Mouse (Mus musculus): Measurements from ENCODE around the gene Siah3.
A peak's percentile ranks its signal among the peaks of the same experiment; 100 is the strongest.
"Not testable (repeated sequence)": the region's sequence is repeated elsewhere in the genome, so short reads cannot be mapped to it uniquely, and the experiment has no call there.

The Siah3 gene

GRCm38 (mm10) chr14:75455743-75456421 lies at the start of gene Siah3:
Gene Siah3 (plus strand): TSS chr14:75455982.
- DNase-seq (ENCODE audit: low spot score), result no peak

DNA sequence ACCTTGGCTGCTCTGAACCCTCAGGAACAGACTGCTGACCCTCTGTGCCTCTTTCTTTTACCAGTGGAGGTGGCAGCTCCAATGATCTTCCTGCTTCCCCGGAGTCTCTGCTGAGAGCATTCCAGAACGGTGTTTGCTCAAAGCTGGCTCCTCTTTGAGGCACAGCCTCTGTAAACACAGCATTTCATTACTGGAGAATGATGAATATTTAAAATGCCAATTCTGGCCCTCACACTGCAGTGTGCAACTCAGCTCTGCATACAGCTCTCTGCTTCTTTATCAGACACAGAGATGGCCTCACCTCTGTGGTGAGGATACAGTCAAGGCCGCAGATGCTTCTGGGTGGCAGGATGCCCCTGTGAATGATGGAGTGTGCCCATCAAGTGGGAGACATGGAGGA lies 46.0 kb upstream of the Siah3 start:
- DNase-seq (ENCODE audit: low spot score), result no peak

DNA sequence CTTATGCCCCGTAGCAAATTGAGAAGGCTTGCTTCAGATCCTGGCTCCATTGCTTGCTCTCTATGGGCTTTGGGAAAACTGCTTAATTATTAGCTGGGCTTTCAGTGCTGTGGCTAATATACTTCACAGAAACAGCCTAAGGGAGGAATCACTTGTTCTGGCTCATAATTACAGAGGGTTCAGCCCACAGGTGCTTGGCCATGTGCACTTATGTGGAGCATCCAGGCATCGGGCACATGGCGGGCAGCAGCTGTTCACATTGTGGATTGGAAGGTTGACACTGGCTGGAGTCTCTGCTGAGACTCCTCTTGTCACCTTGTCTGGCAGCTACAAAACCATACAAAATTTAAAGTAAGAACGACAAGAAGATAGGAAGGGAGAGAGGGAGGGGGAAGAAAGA lies 45.4 kb upstream of the Siah3 start:
- DNase-seq (ENCODE audit: low spot score), result no peak

- no peak for DNase-seq (ENCODE audit: low spot score)
Observed at GRCm38 (mm10) chr14:75418721-75419120, 37.1 kb upstream of the Siah3 start.

DNA sequence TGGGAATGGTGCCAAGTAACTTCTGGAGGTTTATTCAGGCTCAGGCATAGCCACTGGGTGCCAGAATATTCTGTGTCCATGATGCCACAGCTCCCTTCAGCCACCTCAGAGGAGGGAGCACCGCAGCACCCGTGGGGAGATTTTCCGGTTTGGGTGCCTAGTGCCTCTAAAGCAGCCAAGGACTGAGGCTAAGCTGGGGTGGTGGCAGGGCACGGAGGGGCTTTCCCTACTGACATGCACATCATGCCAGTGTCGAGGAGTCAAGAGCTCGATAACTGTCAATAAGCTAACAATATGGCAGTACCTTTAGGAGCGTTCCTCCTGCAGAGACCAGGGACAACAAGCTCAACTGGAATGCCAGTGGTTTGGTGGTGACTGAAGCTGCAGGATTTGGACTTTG lies 35.9 kb upstream of the Siah3 start:
- no peak for DNase-seq (ENCODE audit: low spot score)

GRCm38 (mm10) chr14:75420811-75421210 lies 35.0 kb upstream of the Siah3 start:
- DNase-seq (ENCODE audit: low spot score), result no peak

GRCm38 (mm10) chr14:75431173-75431786 lies 24.5 kb upstream of the Siah3 start:
- DNase-seq (ENCODE audit: low spot score), result no peak

GRCm38 (mm10) chr14:75432850-75433249 lies 22.9 kb upstream of the Siah3 start:
- DNase-seq (ENCODE audit: low spot score), result no peak

GRCm38 (mm10) chr14:75434576-75434975 lies 21.2 kb upstream of the Siah3 start:
- no peak for DNase-seq (ENCODE audit: low spot score)

DNA sequence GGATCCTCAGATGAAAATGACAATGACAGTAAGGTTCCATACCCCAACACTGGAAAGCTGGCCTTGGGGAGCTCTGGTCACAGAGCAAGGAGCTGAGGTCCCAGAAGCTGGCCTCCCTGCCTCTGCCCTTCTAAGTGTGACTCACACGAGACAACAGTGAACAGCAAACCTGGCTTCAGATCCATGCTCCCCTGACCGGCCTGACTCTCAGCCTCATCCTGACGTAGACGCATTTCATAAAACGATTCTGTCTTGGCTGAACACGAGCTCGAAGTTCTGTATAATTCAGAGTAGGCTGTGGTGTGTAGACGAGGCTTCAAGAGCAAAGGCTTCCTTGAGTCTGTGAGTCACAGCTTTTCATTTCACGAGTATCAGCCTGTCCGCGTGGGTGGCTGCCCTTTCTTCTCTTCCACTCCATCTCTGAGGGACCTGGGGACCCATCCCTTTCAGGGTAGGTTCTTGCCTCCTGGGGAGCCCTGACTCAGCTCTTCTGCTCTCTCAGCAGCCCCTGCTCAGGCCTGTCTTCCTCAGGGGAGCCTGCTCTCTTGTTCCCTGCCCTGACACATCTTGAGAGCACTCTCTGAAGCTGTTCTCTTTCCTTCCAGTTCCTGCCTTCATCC lies 11.2 kb upstream of the Siah3 start:
- no peak for DNase-seq (ENCODE audit: low spot score)

DNA sequence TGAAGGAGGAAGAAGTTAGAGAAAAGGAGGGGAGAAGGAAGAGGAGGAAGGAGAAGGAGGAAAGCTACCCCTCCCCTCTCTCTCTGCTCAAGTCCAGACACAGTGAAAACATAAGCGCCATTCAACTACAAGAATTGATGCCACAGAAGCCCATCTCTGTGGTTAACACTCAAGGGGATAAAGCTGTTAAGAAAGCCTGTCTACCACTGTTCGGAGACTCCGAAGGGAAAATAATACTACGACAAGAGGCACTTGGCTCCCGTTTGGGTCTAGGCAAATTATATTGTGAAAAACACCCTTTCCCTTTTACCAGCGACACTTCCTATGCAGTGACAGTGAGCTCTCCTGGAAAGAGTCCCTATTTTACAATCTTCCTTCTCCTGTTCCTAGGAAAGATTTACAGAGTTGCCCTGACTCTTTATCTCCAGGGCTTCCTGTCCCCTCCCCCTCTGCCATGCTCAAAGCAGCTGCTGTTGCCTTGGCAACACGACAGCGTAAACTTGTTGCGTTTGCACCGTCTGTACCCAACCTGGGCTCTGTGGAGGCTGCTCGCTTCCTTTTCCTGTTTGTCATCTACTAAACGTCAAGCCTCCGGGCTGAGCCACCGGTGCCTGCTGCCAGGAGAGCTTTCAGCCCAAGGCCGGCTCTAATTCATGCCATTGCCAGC lies 10.4 kb upstream of the Siah3 start:
- no peak for DNase-seq (ENCODE audit: low spot score)

GRCm38 (mm10) chr14:75445948-75446281 lies 9.9 kb upstream of the Siah3 start:
- no peak for DNase-seq (ENCODE audit: low spot score)

DNA sequence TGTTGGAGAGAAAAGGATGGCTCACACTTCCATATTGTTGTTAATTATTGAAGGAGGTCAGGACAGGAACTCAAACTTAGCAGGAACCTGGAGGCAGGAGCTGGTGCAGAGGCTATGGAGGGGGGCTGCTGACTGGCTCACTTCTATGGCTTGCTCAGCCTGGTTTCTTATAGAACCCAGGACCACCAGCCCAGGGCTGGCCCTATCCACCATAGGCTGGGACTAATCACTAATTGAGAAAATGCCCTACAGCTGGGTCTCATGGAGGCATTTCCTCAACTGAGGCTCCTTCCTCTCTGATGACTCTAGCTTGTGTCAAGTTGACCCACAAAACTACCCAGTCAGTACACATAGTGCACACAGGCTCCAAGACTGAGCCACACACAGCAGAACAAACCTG lies 9.5 kb upstream of the Siah3 start:
- DNase-seq (ENCODE audit: low spot score), result not testable (repeated sequence)

DNA sequence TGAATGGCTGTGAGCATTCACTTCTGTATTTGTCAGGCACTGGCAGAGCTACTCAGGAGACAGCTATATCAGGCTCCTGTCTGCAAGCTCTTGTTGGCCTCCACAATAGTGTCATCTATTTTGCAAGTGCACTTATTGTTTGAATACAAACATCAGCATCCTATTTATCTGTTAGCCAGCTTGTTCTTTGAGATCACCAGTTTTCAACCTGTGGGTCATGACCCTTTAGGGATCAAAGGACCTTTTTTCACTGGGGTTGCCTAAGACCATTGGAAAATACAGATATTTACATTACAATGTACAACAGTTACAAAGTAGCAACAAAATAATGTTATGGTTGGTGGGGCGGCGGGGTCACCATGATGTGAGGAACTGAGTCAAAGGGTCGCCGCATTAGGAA lies 1.9 kb upstream of the Siah3 start:
- DNase-seq (ENCODE audit: low spot score), result no peak

GRCm38 (mm10) chr14:75454716-75455115 lies 1.1 kb upstream of the Siah3 start:
- DNase-seq (ENCODE audit: low spot score), result peak; percentile 5

- DNase-seq (ENCODE audit: low spot score), result no peak
Observed at GRCm38 (mm10) chr14:75455361-75455742, 430 bp upstream of the Siah3 start.

GRCm38 (mm10) chr14:75456489-75457220 lies 873 bp downstream of the Siah3 start:
- DNase-seq (ENCODE audit: low spot score), result peak; percentile 25

GRCm38 (mm10) chr14:75457221-75457600 lies 1.4 kb downstream of the Siah3 start:
- no peak for DNase-seq (ENCODE audit: low spot score)

GRCm38 (mm10) chr14:75459431-75459830 lies 3.6 kb downstream of the Siah3 start:
- DNase-seq (ENCODE audit: low spot score), result no peak

- no peak for DNase-seq (ENCODE audit: low spot score)
Observed at GRCm38 (mm10) chr14:75459991-75460390, 4.2 kb downstream of the Siah3 start.

DNA sequence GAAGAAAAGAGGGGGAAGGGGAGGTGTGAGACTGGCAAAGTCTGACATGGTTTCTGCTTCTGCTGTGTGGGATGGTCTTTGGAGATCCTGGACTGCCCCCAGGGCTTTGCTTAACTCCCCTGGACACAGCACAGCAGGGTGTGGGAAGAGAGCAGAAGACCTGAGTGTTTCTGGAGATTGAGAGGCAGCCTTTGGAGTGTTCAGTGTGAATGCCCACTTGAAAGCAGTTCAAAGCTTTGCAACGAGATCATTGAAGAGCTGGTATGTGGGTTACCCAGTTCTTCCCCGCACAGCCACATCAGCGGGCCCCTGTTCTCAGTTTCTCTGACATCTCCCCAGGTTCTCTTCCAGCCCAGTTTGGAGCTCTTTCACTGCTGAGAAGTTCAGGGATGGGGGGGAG lies 4.7 kb downstream of the Siah3 start:
- no peak for DNase-seq (ENCODE audit: low spot score)

DNA sequence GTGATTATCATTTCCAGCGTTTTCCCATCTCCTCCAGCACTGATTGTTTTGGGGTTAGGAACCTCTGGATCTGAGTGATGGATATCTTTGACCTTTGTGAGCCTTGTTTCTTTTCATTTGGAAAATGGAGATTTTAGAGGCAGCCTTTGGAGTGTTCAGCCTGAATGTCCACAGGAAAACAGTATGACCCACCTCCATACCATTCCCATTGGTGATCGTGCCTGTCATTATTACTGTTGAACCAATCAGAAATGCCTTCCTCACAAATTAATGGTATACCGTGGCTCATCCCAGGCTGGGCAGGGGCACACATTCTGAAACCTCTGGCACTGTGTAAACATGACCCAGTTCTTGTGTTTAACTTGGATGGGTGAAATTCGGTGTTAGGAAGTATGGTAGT lies 6.0 kb downstream of the Siah3 start:
- DNase-seq (ENCODE audit: low spot score), result no peak

DNA sequence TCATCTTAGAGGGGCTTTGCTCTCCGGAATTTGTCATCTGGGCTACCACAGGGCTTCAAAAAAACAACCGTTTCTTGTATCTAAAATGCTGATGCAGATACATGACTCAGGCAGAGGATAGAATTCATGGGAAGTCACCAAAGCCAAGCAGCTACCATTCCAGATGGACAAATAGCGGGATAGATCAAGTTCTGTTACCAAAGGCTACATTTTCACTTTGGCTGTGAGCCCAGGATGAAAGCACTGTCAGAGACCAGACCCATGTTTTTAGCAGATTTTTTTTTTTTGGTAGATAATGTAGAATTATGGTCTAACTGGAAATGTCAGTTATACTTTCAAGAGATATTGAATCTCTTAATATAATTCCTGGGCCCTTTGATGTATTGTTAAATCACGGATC lies 7.4 kb downstream of the Siah3 start:
- peak; percentile 3 for DNase-seq (ENCODE audit: low spot score)
